Mouse (Mus musculus) liver, embryonic 16.5 days (tissue): ENCODE measurements around the gene Gm2012. TPM values are rescaled to one million over a fixed set of nuclear protein-coding genes. Genes with fewer than 3 reads are reported as not detected.
"Not testable (repeated sequence)": the region's sequence is repeated elsewhere in the genome, so short reads cannot be mapped to it uniquely, and the experiment has no call there.

Experiments
- ATAC-seq: fragments of 200-750 bp; cut with Nextera tagmentation; 2 replicates; pipeline ENCODE4 v1.8.0; 2017; ENCODE audit warnings: low read depth, mild to moderate bottlenecking, moderate number of reproducible peaks, moderate library complexity
- H3K27ac ChIP-seq: fragments of 300-500 bp; sonication (generic); 2 replicates; pipeline ENCODE4 v1.5.1; 2014; ENCODE audit warnings: mild to moderate bottlenecking, low read length
- H3K27me3 ChIP-seq: fragments of 300-500 bp; sonication (generic); 2 replicates; pipeline ENCODE4 v1.6.1; 2014; ENCODE audit warnings: low read depth, low read length, mixed read lengths; ENCODE audit not compliant: control insufficient read depth, insufficient read depth
- H3K36me3 ChIP-seq: fragments of 300-500 bp; sonication (generic); 2 replicates; pipeline ENCODE4 v1.6.1; 2014; ENCODE audit warnings: mild to moderate bottlenecking; ENCODE audit not compliant: control insufficient read depth, insufficient read depth
- H3K4me1 ChIP-seq: fragments of 300-500 bp; sonication (generic); 2 replicates; pipeline ENCODE4 v1.6.1; 2014; ENCODE audit warnings: low read depth, low read length, mixed read lengths; ENCODE audit not compliant: control insufficient read depth
- H3K4me2 ChIP-seq: fragments of 300-500 bp; sonication (generic); 2 replicates; pipeline ENCODE4 v1.6.1; 2014; ENCODE audit warnings: low read depth, low read length, mixed read lengths
- H3K4me3 ChIP-seq: fragments of 300-500 bp; sonication (generic); 2 replicates; pipeline ENCODE4 v1.5.1; 2014; ENCODE audit warnings: low read depth, mild to moderate bottlenecking, low read length
- H3K9ac ChIP-seq: fragments of 300-500 bp; sonication (generic); 2 replicates; pipeline ENCODE4 v1.6.1; 2014; ENCODE audit warnings: low read depth, low read length
- H3K9me3 ChIP-seq: fragments of 300-500 bp; sonication (generic); replicated peaks from 2 replicates; pipeline ENCODE4 v1.6.1; 2016; ENCODE audit warnings: low read length; ENCODE audit not compliant: control insufficient read depth
- WGBS: fragments of 180-500 bp; shearing (Covaris S2); extraction: QIAGEN DNeasy Blood & Tissue Kit; methylation state at CpG from one replicate; pipeline ENCODE4 v1.1.7; 2014; ENCODE audit not compliant: insufficient replicate concordance; 5-methylcytosine and 5-hydroxymethylcytosine counted together
- microRNA-seq: library from miRNA; unstranded; fragments of <30 nt; microRNA quantifications from one replicate; pipeline ENCODE4, GENCODE M21; 2016
- polyA plus RNA-seq: library from polyadenylated mRNA; unstranded; fragments of >200 nt; fragmentation: Nextera tagmentation; extraction: Ambion mirVana; gene quantifications from 2 replicates; pipeline ENCODE4 v1.2.1, GENCODE M21; 2015

The Gm2012 gene
- polyA plus RNA-seq: not detected in 2 replicates

GRCm38 (mm10) chrX:26231255-26231654 lies at the start of gene Gm2012:
Gene Gm2012 (minus strand): TSS chrX:26231355.
- H3K9me3 ChIP-seq, H3K27ac ChIP-seq, H3K9ac ChIP-seq, ATAC-seq, H3K4me3 ChIP-seq, H3K4me2 ChIP-seq, H3K27me3 ChIP-seq, H3K36me3 ChIP-seq, H3K4me1 ChIP-seq: not testable (repeated sequence)
- WGBS: 54% methylated on average over 1 of the region's 5 CpGs

GRCm38 (mm10) chrX:26159146-26159545 lies 72.0 kb downstream of the Gm2012 start:
- H3K27me3 ChIP-seq, H3K36me3 ChIP-seq, H3K4me3 ChIP-seq, H3K4me1 ChIP-seq, H3K9ac ChIP-seq, H3K27ac ChIP-seq, H3K9me3 ChIP-seq, ATAC-seq, H3K4me2 ChIP-seq: not testable (repeated sequence)
- WGBS: 65% methylated on average over 12 of the region's 12 CpGs

Small RNA genes lying within 50 kb of the gene (microRNA-seq; reads per million reads assigned to microRNA genes)
- not detected for gene Gm26302

Other genes with a start within 250 kb of the Gm2012 start
- gene Gm5168, start 180.3 kb downstream of the Gm2012 start, polyA plus RNA-seq: not detected in 2 replicates
- not detected in 2 replicates for gene Gm2030, start 78.7 kb upstream of the Gm2012 start, polyA plus RNA-seq